Mouse (Mus musculus) heart, embryonic 15.5 days (tissue): ENCODE data around the gene Unc79. TPM values are rescaled to one million over a fixed set of nuclear protein-coding genes. Genes with fewer than 3 reads are reported as not detected.

Experiments
- ATAC-seq: fragments of 200-750 bp; cut with Nextera tagmentation; replicated peaks from 2 replicates; pipeline ENCODE4 v1.8.0; 2017; ENCODE audit warnings: low read depth, moderate TSS enrichment; ENCODE audit not compliant: insufficient number of reproducible peaks, insufficient read depth, low FRiP score
- H3K27ac ChIP-seq: fragments of 300-500 bp; sonication (generic); 2 replicates; pipeline ENCODE4 v1.5.1; 2015; ENCODE audit warnings: mild to moderate bottlenecking, inconsistent platforms
- H3K27me3 ChIP-seq: fragments of 300-500 bp; sonication (generic); 2 replicates; pipeline ENCODE4 v1.6.1; 2015; ENCODE audit warnings: inconsistent platforms
- H3K36me3 ChIP-seq: fragments of 300-500 bp; sonication (generic); 2 replicates; pipeline ENCODE4 v1.6.1; 2015; ENCODE audit warnings: mild to moderate bottlenecking, inconsistent platforms
- H3K4me1 ChIP-seq: fragments of 300-500 bp; sonication (generic); replicated peaks from 2 replicates; pipeline ENCODE4 v1.6.1; 2015; ENCODE audit warnings: inconsistent platforms
- H3K4me2 ChIP-seq: fragments of 300-500 bp; sonication (generic); 2 replicates; pipeline ENCODE4 v1.6.1; 2015; ENCODE audit warnings: inconsistent platforms, mild to moderate bottlenecking, moderate library complexity
- H3K4me3 ChIP-seq: fragments of 300-500 bp; sonication (generic); 2 replicates; pipeline ENCODE4 v1.5.1; 2015; ENCODE audit warnings: mild to moderate bottlenecking, inconsistent platforms
- H3K9ac ChIP-seq: fragments of 300-500 bp; sonication (generic); 2 replicates; pipeline ENCODE4 v1.6.1; 2015; ENCODE audit warnings: mild to moderate bottlenecking, inconsistent platforms
- H3K9me3 ChIP-seq: fragments of 300-500 bp; sonication (generic); replicated peaks from 2 replicates; pipeline ENCODE4 v1.6.1; 2016; ENCODE audit warnings: inconsistent platforms
- WGBS: fragments of 180-500 bp; shearing (Covaris S2); methylation state at CpG from one replicate; pipeline ENCODE4 v1.1.7; 2015; ENCODE audit warnings: mixed read lengths; 5-methylcytosine and 5-hydroxymethylcytosine counted together
- polyA plus RNA-seq: library from polyadenylated mRNA; unstranded; fragments of >200 nt; fragmentation: Nextera tagmentation; extraction: Ambion mirVana; gene quantifications from 2 replicates; pipeline ENCODE4 v1.2.1, GENCODE M21; 2015

The Unc79 gene
- polyA plus RNA-seq, 1 experiment from 2014 or later, result 0.16 TPM

DNA sequence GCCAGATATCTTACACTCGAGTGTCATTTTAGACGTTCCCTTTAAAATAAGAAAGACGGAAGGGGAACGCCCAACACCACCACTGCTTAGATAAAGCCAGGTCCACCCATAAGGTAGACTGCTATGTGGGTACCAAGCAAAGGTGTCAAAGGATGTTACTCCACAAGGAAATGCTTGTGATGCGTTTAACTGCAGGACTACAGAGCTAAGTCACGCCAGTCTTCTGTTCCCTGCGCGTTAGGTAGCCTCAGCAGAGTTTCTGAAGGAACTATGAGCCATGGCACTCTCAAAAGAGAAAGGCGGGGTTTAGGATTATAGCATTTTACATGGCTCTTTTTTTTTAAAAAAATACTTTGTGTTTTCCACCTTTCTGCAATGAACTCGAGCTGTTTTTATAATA, 214.9 kb downstream of the Unc79 start:
- Histone ChIP-seq H3K36me3 (no peaks in the 10 kb centered on the region), H3K4me1 (no peaks in the 10 kb centered on the region), H3K27ac (no peak overlapping the region), H3K4me2 (no peak overlapping the region), H3K4me3 (no peak overlapping the region), H3K27me3 (peaks cover 8% of the 10 kb centered on the region; the same call in 1 of the 2 replicates), H3K9ac (no peak overlapping the region), H3K9me3 (no peaks in the 10 kb centered on the region)
- 75% methylated on average over 10 of the region's 10 CpGs for WGBS
- ATAC-seq, result no peak

DNA sequence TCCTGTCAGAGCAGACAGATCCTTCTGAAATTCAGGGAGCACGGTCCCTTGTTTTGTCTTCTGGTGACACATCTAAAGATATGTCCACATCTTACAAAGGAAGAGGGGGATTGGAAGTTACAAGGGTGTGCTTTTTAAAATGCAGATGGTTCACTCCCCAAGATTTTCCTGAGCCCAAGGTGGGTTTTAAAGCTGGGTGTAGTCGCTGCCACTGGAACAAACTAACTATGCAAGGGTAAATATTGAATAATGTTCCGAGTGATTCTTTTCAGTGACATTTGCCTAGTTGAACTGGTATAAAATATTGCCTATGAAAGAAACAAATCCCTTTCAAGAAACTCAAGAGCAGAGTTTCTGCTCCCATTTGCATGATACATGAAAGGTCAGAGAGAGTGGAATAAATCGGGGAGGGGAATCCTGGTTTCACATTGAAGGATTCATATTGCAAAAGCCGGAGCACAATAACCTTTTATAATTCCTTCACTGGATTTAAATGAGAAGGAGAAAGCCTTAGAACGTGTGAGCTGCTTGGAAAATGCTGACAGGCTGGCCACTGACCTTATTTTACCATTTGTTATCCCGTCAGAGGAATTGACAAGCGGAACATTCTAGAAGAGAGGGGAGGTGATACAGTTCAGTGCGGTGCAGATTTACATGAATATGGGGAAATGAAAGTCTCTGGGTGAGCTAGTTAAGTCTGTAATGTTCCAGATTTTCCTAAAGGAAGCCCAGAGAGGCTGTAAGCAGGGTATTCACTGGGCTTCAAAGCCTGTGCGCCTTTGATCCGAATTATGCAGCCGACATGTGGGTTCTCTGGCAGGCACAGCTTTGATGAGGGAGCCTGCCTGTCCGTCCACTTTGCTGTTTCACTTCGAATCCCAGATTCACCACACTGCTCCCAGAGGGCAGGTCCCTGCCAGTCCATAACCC, 215.7 kb downstream of the Unc79 start:
- no peak overlapping the region for H3K27ac ChIP-seq
- no peak for ATAC-seq

DNA sequence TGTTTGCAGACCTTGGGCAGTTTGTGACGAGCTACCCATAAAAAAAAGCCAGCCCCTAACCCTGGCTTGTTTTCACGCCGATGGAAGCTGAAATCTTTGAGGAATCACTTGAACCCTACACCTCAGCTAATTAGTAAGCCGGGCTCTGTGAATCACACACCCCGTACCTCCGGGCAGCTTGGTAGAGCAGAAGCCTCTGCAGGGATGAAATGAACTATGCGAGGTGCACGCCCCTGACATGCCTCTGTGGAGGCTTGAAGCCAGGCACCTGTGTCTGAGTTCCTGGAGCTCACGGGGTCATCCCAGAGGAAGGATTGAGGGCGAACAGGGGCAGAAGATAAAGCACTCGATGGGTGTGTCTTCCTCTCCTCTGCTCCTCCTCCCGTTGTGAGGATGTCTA, 220.2 kb downstream of the Unc79 start:
- 62% methylated on average over 12 of the region's 12 CpGs for WGBS
- ATAC-seq, result no peak
- peaks cover 7% of the 10 kb centered on the region for H3K4me1 ChIP-seq
- no peaks in the 10 kb centered on the region for H3K27me3 ChIP-seq
- H3K9me3 ChIP-seq, result no peaks in the 10 kb centered on the region
- no peak overlapping the region for H3K27ac ChIP-seq
- H3K9ac ChIP-seq, result no peak overlapping the region
- no peak overlapping the region for H3K4me3 ChIP-seq
- no peaks in the 10 kb centered on the region for H3K36me3 ChIP-seq
- no peak overlapping the region for H3K4me2 ChIP-seq

More for the DNA sequence above, 215.7 kb downstream of the Unc79 start:
- H3K4me3 ChIP-seq, result no peak overlapping the region
- H3K9ac ChIP-seq, result no peak overlapping the region
- no peak overlapping the region for H3K4me2 ChIP-seq
- 0 out of 2 replicates have a peak, but pooled peaks cover under 1% of the 10 kb centered on the region for H3K27me3 ChIP-seq
- H3K4me1 ChIP-seq, result no peaks in the 10 kb centered on the region
- no peaks in the 10 kb centered on the region for H3K36me3 ChIP-seq
- 71% methylated on average over 14 of the region's 14 CpGs for WGBS
- H3K9me3 ChIP-seq, result no peaks in the 10 kb centered on the region

GRCm38 (mm10) chr12:103183057-103183456, 234.4 kb downstream of the Unc79 start:
- 21% methylated on average over 7 of the region's 7 CpGs for WGBS
- no peak overlapping the region for H3K4me2 ChIP-seq
- peaks cover 4% of the 10 kb centered on the region for H3K4me1 ChIP-seq
- ATAC-seq, result no peak
- H3K27me3 ChIP-seq, result no peaks in the 10 kb centered on the region
- no peak overlapping the region for H3K9ac ChIP-seq
- no peak overlapping the region for H3K4me3 ChIP-seq
- H3K36me3 ChIP-seq, result no peaks in the 10 kb centered on the region
- H3K9me3 ChIP-seq, result no peaks in the 10 kb centered on the region
- no peak overlapping the region for H3K27ac ChIP-seq

DNA sequence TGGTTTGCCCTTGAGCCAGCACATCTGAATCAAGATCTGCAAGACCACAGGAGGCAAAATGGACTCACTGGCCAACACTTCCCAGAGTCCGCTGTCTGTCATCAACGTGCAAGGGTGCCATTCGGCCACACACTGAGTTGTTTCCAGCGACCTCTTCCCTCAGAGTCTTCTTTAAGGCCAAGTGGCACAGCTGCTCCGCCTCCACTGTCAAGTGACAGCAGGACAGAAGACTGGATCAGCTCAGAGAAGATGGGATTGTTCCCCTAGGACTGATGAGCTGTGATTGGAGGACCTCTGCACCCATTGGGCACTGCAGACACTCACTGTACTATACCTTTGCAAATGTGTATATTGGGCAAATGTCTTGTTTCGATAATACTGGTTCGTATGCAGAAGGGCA, 238.4 kb downstream of the Unc79 start:
- Histone ChIP-seq H3K9ac (no peak overlapping the region), H3K4me2 (no peak overlapping the region), H3K27ac (no peak overlapping the region), H3K36me3 (no peaks in the 10 kb centered on the region), H3K27me3 (no peaks in the 10 kb centered on the region), H3K4me3 (no peak overlapping the region), H3K4me1 (peaks cover 15% of the 10 kb centered on the region), H3K9me3 (no peaks in the 10 kb centered on the region)
- no peak for ATAC-seq
- 81% methylated on average over 7 of the region's 7 CpGs for WGBS

DNA sequence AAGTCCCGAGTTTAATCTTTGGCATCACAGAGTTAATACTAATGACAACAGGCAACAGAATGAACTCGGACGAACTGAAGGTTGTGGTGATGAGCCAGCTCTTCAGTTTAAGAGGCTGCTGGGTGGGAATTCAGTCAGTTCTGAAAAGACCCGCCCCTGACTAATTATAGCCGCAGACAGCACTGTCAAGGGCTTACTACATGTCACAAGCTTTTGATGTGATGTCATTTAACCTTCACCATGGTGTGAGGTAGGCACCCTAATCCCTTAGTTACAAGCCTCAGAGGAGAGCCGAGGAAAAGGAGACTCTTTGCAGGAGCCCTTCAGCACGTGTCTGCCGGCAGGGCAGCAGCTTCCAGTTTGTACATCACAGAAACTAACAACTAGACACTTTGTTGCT, 239.6 kb downstream of the Unc79 start:
- peak; percentile 71 for ATAC-seq

GRCm38 (mm10) chr12:103189771-103190170, 241.1 kb downstream of the Unc79 start:
- Histone ChIP-seq H3K9me3 (no peaks in the 10 kb centered on the region), H3K36me3 (no peaks in the 10 kb centered on the region), H3K9ac (no peak overlapping the region), H3K27ac (no peak overlapping the region), H3K4me2 (no peak overlapping the region), H3K27me3 (0 out of 2 replicates have a peak, but pooled peaks cover 8% of the 10 kb centered on the region), H3K4me1 (peaks cover 15% of the 10 kb centered on the region), H3K4me3 (no peak overlapping the region)
- ATAC-seq, result no peak
- 51% methylated on average over 12 of the region's 12 CpGs for WGBS

More for the DNA sequence above, 239.6 kb downstream of the Unc79 start:
- Histone ChIP-seq H3K36me3 (no peaks in the 10 kb centered on the region), H3K9ac (no peak overlapping the region), H3K4me1 (peaks cover 15% of the 10 kb centered on the region), H3K9me3 (no peaks in the 10 kb centered on the region), H3K4me2 (no peak overlapping the region), H3K27me3 (0 out of 2 replicates have a peak, but pooled peaks cover 3% of the 10 kb centered on the region), H3K27ac (no peak overlapping the region), H3K4me3 (no peak overlapping the region)
- WGBS, result 38% methylated on average over 8 of the region's 8 CpGs

- H3K4me2 ChIP-seq, result no peak overlapping the region
- H3K9ac ChIP-seq, result no peak overlapping the region
- H3K36me3 ChIP-seq, result no peaks in the 10 kb centered on the region
- 0 out of 2 replicates have a peak, but pooled peaks cover 8% of the 10 kb centered on the region for H3K27me3 ChIP-seq
- no peak for ATAC-seq
- no peaks in the 10 kb centered on the region for H3K9me3 ChIP-seq
- no peak overlapping the region for H3K4me3 ChIP-seq
- peaks cover 11% of the 10 kb centered on the region for H3K4me1 ChIP-seq
- H3K27ac ChIP-seq, result no peak overlapping the region
- WGBS, result 50% methylated on average over 5 of the region's 5 CpGs
These were observed 244.3 kb downstream of the Unc79 start for GRCm38 (mm10) chr12:103192996-103193395.

DNA sequence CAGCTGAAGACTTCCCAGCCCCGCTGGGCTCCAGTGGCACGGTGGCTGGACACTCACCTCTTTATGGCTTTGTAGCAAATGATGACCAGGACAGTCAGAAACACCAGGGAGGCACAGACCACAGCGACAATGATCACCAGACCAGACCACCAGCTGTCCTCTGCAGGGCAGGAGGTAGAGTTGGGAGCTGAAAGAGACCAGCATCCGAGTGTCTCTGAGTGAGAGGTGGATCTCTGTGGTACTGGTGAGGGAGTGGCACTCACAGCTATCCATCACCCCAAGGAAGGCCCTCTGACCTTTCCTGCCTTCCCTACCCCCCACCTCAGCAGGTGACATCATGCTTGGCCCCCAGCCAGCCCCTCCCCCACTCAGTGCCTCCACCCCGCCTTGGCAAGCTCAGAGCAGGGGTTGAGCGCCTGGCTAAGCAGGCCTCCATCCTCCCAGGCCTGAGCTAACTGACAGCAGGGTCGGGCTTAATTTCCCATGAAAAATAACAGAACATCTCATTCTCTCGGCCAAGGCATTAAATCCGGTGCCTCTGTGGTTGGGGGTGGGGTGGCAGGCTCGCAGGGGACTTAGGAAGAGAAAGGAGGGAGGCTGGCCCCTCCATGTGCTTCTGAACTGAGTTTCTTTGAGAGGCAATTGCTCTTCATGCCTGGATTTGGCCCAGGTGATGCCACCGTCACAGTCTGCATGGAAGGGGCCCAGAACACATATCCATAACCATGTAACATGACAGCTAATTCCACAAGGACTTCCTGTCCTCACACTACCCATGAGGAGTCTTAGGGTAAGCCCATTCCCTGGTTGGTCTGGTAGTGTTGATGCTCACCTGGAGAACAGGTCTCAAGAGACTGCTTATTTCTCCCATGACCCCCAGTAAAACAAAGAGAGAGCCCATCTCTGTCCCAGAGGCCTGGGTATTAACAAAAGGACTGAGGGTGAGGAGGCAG, 254.2 kb downstream of the Unc79 start:
- H3K36me3 ChIP-seq, result no peaks in the 10 kb centered on the region
- no peaks in the 10 kb centered on the region for H3K9me3 ChIP-seq
- H3K9ac ChIP-seq, result no peak overlapping the region
- no peak overlapping the region for H3K4me2 ChIP-seq
- no peak overlapping the region for H3K4me3 ChIP-seq
- no peak for ATAC-seq
- H3K27me3 ChIP-seq, result peaks cover 4% of the 10 kb centered on the region; the same call in 1 of the 2 replicates
- peaks cover 9% of the 10 kb centered on the region; the same call in 1 of the 2 replicates for H3K4me1 ChIP-seq
- 27% methylated on average over 11 of the region's 11 CpGs for WGBS
- no peak overlapping the region for H3K27ac ChIP-seq

DNA sequence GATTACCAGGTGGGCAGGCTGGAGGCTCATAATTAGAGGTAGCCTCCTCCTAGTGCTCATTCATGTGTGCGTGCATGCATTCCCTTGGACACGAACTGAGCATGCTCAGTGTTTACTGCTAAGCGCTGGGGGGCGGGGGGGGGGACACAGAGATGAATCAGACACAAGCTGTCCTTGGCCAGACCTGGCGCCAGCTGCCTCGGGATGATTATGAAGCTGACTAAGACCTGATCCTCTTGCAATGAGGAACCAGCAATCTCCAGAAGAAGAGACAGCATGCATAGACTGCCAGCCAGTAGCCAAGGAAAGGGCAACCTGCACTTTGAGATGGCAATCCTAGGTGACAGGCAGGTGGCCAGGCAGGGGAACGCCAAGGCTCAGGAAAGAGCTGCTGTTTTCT, 256.9 kb downstream of the Unc79 start:
- WGBS, result 65% methylated on average over 7 of the region's 7 CpGs
- no peak for ATAC-seq

GRCm38 (mm10) chr12:103209581-103209980, 260.9 kb downstream of the Unc79 start:
- H3K36me3 ChIP-seq, result no peaks in the 10 kb centered on the region
- no peak for ATAC-seq
- 78% methylated on average over 7 of the region's 7 CpGs for WGBS
- no peak overlapping the region for H3K4me2 ChIP-seq
- H3K27me3 ChIP-seq, result peaks cover 6% of the 10 kb centered on the region; the same call in 1 of the 2 replicates
- peaks cover 13% of the 10 kb centered on the region for H3K4me1 ChIP-seq
- H3K4me3 ChIP-seq, result no peak overlapping the region
- no peak overlapping the region for H3K9ac ChIP-seq
- no peaks in the 10 kb centered on the region for H3K9me3 ChIP-seq
- H3K27ac ChIP-seq, result no peak overlapping the region

More for the DNA sequence above, 256.9 kb downstream of the Unc79 start:
- no peaks in the 10 kb centered on the region for H3K9me3 ChIP-seq
- H3K27me3 ChIP-seq, result peaks cover 4% of the 10 kb centered on the region; the same call in 1 of the 2 replicates
- no peak overlapping the region for H3K27ac ChIP-seq
- H3K4me2 ChIP-seq, result no peak overlapping the region
- no peak overlapping the region for H3K9ac ChIP-seq
- H3K4me1 ChIP-seq, result peaks cover 9% of the 10 kb centered on the region; the same call in 1 of the 2 replicates
- H3K36me3 ChIP-seq, result no peaks in the 10 kb centered on the region
- H3K4me3 ChIP-seq, result no peak overlapping the region
